Mouse (Mus musculus) CH12.LX (cell line): ENCODE measurements at regions not wholly inside any gene's neighbourhood (a gene's known extent, or its start where the extent isn't known, plus 50 kb on each side); places are given as distances from the start of the nearest gene placed in this dataset.

Experiments used
- DNase-seq: peaks from one replicate; pipeline ENCODE4 v3.0.0-alpha.2; 2013; ENCODE audit errors: extremely low read depth
- H3K27ac ChIP-seq: 2 replicates; pipeline ENCODE4 v1.5.1; 2012; ENCODE audit warnings: low read depth, mild to moderate bottlenecking, control low read depth, moderate library complexity; ENCODE audit not compliant: insufficient read depth
- H3K27me3 ChIP-seq: replicated peaks from 2 replicates; pipeline ENCODE3; 2012; ENCODE audit warnings: inconsistent platforms
- H3K36me3 ChIP-seq, 2 experiments: replicated peaks in 1 of 2; 2 replicates each; pipeline versions ENCODE3 to v1.6.1; 2012; ENCODE audit warnings: inconsistent platforms in 1 of 2, low read length in 1 of 2, mild to moderate bottlenecking in 1 of 2, mixed read lengths in 1 of 2, moderate library complexity in 1 of 2; ENCODE audit not compliant: control insufficient read depth in 1 of 2, insufficient read depth in 1 of 2
- H3K4me1 ChIP-seq, 2 experiments: 2 replicates each; pipeline ENCODE4 v1.6.1; 2012; ENCODE audit warnings: inconsistent platforms in 1 of 2, moderate library complexity in 1 of 2; ENCODE audit not compliant: insufficient read depth in 2 of 2, control insufficient read depth in 1 of 2
- H3K4me2 ChIP-seq: 2 replicates; pipeline ENCODE4 v1.6.1; 2012; ENCODE audit warnings: low read depth, mild to moderate bottlenecking, control low read depth; ENCODE audit not compliant: poor library complexity, insufficient read depth, severe bottlenecking
- H3K4me3 ChIP-seq, 3 experiments: fragments of 150-350 bp in 1 of 3; sonication (generic) in 1 of 3; replicated peaks in 1 of 3; 2 replicates each; pipeline versions ENCODE3 to v1.5.1; 2011 to 2012; ENCODE audit warnings: low read depth in 2 of 3, low read length in 2 of 3, mild to moderate bottlenecking in 2 of 3, moderate library complexity in 2 of 3, control low read depth in 1 of 3, improper control_type of control experiment in 1 of 3, inconsistent platforms in 1 of 3, mixed read lengths in 1 of 3; ENCODE audit not compliant: poor library complexity in 1 of 3
- H3K79me2 ChIP-seq: replicated peaks from 2 replicates; pipeline ENCODE4 v1.6.1; 2012; ENCODE audit warnings: mild to moderate bottlenecking, moderate library complexity; ENCODE audit not compliant: control insufficient read depth, poor library complexity, insufficient read depth, severe bottlenecking; ENCODE audit errors: extremely low read depth
- H3K9ac ChIP-seq: 2 replicates; pipeline ENCODE4 v1.6.1; 2012; ENCODE audit warnings: low read depth, mild to moderate bottlenecking, control low read depth, moderate library complexity; ENCODE audit not compliant: insufficient read depth
- H3K9me3 ChIP-seq: replicated peaks from 2 replicates; pipeline ENCODE3; 2012; ENCODE audit warnings: low read length, inconsistent platforms, mixed read lengths
- BHLHE40 ChIP-seq: IDR thresholded peaks from 2 replicates; pipeline ENCODE4 v1.6.1; 2011; ENCODE audit warnings: mild to moderate bottlenecking, low read depth, low read length, improper control_type of control experiment
- CHD1 ChIP-seq: IDR thresholded peaks from 2 replicates; pipeline ENCODE4 v1.6.1; 2012; ENCODE audit warnings: low read depth, low read length, improper control_type of control experiment, inconsistent platforms
- E2F4 ChIP-seq: IDR thresholded peaks from 2 replicates; pipeline ENCODE4 v1.6.1; 2011; ENCODE audit warnings: low read depth, low read length, improper control_type of control experiment; ENCODE audit not compliant: insufficient replicate concordance
- ELF1 ChIP-seq: IDR thresholded peaks from 2 replicates; pipeline ENCODE4 v1.6.1; 2014; ENCODE audit warnings: low read depth, mild to moderate bottlenecking, inconsistent platforms, low read length, improper control_type of control experiment
- EP300 ChIP-seq: IDR thresholded peaks from 2 replicates; pipeline ENCODE4 v1.6.1; 2011; ENCODE audit warnings: low read length, improper control_type of control experiment
- GABPA ChIP-seq: IDR thresholded peaks from 2 replicates; pipeline ENCODE4 v1.6.1; 2012; ENCODE audit warnings: low read depth, low read length, improper control_type of control experiment, inconsistent platforms; ENCODE audit not compliant: insufficient replicate concordance
- JUN ChIP-seq: IDR thresholded peaks from 2 replicates; pipeline ENCODE4 v1.6.1; 2011; ENCODE audit warnings: low read depth, mild to moderate bottlenecking, low read length, improper control_type of control experiment, moderate library complexity; ENCODE audit not compliant: insufficient read depth
- JUND ChIP-seq: conservative IDR thresholded peaks from 2 replicates; pipeline ENCODE4 v1.6.1; 2011; ENCODE audit warnings: low read depth, low read length, improper control_type of control experiment
- MAFK ChIP-seq: IDR thresholded peaks from 2 replicates; pipeline ENCODE4 v1.6.1; 2011; ENCODE audit warnings: low read length, improper control_type of control experiment; ENCODE audit not compliant: insufficient replicate concordance
- MAX ChIP-seq: IDR thresholded peaks from 2 replicates; pipeline ENCODE4 v1.6.1; 2011; ENCODE audit warnings: low read length, improper control_type of control experiment
- MAZ ChIP-seq: IDR thresholded peaks from 2 replicates; pipeline ENCODE4 v1.6.1; 2012; ENCODE audit warnings: low read depth, mild to moderate bottlenecking, inconsistent platforms, low read length, improper control_type of control experiment, moderate library complexity
- MXI1 ChIP-seq: IDR thresholded peaks from 2 replicates; pipeline ENCODE4 v1.6.1; 2011; ENCODE audit warnings: mild to moderate bottlenecking, low read depth, low read length, improper control_type of control experiment
- MYC ChIP-seq: IDR thresholded peaks from 2 replicates; pipeline ENCODE4 v1.6.1; 2011; ENCODE audit warnings: low read depth, mild to moderate bottlenecking, improper control_type of control experiment, low read length
- NELFE ChIP-seq: IDR thresholded peaks from 2 replicates; pipeline ENCODE4 v1.6.1; 2011; ENCODE audit warnings: low read depth, low read length, improper control_type of control experiment
- NRF1 ChIP-seq: IDR thresholded peaks from 2 replicates; pipeline ENCODE4 v1.6.1; 2014; ENCODE audit warnings: low read depth, mild to moderate bottlenecking, inconsistent platforms, low read length, improper control_type of control experiment, moderate library complexity
- POLR2A ChIP-seq: IDR thresholded peaks from 2 replicates; pipeline ENCODE4 v1.6.1; 2011; ENCODE audit warnings: low read depth, mild to moderate bottlenecking, improper control_type of control experiment, low read length
- RCOR1 ChIP-seq: conservative IDR thresholded peaks from 2 replicates; pipeline ENCODE4 v1.6.1; 2012; ENCODE audit warnings: low read depth, mild to moderate bottlenecking, inconsistent platforms, low read length, improper control_type of control experiment
- SMC3 ChIP-seq: IDR thresholded peaks from 2 replicates; pipeline ENCODE4 v1.6.1; 2011; ENCODE audit warnings: low read depth, low read length, improper control_type of control experiment
- TBP ChIP-seq: conservative IDR thresholded peaks from 2 replicates; pipeline ENCODE4 v1.6.1; 2011; ENCODE audit warnings: low read depth, low read length, improper control_type of control experiment
- TCF12 ChIP-seq: IDR thresholded peaks from 2 replicates; pipeline ENCODE4 v1.6.1; 2014; ENCODE audit warnings: low read depth, mild to moderate bottlenecking, inconsistent platforms, low read length, improper control_type of control experiment
- USF1 ChIP-seq: IDR thresholded peaks from 2 replicates; pipeline ENCODE4 v1.6.1; 2014; ENCODE audit warnings: low read depth, mild to moderate bottlenecking, inconsistent platforms, low read length, improper control_type of control experiment
- ZC3H11A ChIP-seq: IDR thresholded peaks from 2 replicates; pipeline ENCODE4 v1.6.1; 2012; ENCODE audit warnings: low read depth, mild to moderate bottlenecking, inconsistent platforms, low read length, improper control_type of control experiment
- ZKSCAN1 ChIP-seq: IDR thresholded peaks from 2 replicates; pipeline ENCODE4 v1.6.1; 2012; ENCODE audit warnings: low read depth, inconsistent platforms, low read length, improper control_type of control experiment, borderline replicate concordance
- ZNF384 ChIP-seq: IDR thresholded peaks from 2 replicates; pipeline ENCODE4 v1.6.1; 2012; ENCODE audit warnings: low read depth, low read length, improper control_type of control experiment, inconsistent platforms
- dilution Hi-C: fragments of 300-500 bp; cut with MboI; formaldehyde crosslinking; loops from 2 replicates; pipeline ENCODE4 v1.14.3; 2020; ENCODE audit warnings: low sequenced_read_pairs; ENCODE audit not compliant: extremely low pct_unique_long_range_greater_than_20kb, extremely low pct_ligation_motif_present
- in situ Hi-C: fragments of 300-500 bp; cut with MboI; formaldehyde crosslinking; loops from 3 replicates; pipeline ENCODE4 v1.14.3; 2019; ENCODE audit warnings: low sequenced_read_pairs, low pct_ligation_motif_present, low pct_unique_long_range_greater_than_20kb, mixed read lengths

DNA sequence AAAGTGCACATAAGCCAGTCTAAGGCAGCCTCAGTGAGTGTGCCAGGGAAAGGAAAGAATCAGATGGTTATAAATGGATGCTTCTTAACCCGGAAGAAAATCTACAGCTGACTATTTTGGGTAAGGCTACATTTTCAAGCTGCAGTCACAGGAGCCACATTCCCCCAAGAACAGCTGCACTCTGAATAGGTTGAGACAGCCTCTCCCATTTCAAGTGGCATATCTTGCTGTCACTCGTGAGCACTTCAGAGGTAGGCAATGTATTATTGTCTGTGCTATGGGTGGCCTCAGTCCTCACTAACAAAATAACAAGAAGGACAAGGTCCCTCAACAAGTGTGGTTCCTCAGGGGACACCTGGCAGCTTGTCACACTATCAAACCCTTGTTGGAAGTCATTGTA is 568.1 kb downstream of the Adgrl2 start:
- no peak overlapping the region for H3K4me3 ChIP-seq
- H3K9ac ChIP-seq: no peak overlapping the region
- H3K27ac ChIP-seq: no peak overlapping the region
- in situ Hi-C loops (no loop called here), dilution Hi-C loops (no loop called here)
- peaks cover 0 to 12% of the 10 kb centered on the region in 2 experiments; a peak in 2 of 4 replicates for H3K4me1 ChIP-seq
- H3K79me2 ChIP-seq: no peaks in the 10 kb centered on the region
- H3K9me3 ChIP-seq: no peaks in the 10 kb centered on the region
- DNase-seq: no peak
- no peaks in the 10 kb centered on the region for H3K27me3 ChIP-seq
- no peaks in the 10 kb centered on the region for H3K36me3 ChIP-seq
- H3K4me2 ChIP-seq: no peak overlapping the region
- TF ChIP-seq GABPA (no peak), POLR2A (no peak), EP300 (no peak), E2F4 (no peak), ELF1 (no peak), JUN (no peak)
- TF ChIP-seq, all 38 proteins: peak for 0

DNA sequence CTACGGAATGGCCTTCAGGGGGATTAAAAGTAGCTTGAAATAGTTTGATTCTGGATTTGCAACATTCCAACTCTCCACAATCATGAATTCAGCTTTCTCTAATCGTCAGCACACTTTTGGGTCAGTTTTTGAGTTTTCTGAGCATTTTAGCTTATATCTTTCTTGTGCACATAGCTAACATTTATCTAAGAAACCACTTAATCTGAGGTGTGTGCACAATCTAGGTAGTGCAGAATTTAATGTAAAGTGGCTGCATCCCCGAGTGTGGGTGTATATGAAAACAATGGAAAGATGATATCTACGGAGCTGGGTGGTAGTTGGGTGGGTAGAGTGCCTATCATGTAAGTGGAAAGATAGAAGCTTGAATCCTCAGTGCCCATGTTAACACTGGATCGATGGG is 570.1 kb downstream of the Adgrl2 start:
- H3K9me3 ChIP-seq: no peaks in the 10 kb centered on the region
- no peaks in the 10 kb centered on the region for H3K27me3 ChIP-seq
- H3K4me2 ChIP-seq: no peak overlapping the region
- H3K79me2 ChIP-seq: no peaks in the 10 kb centered on the region
- in situ Hi-C loops (no loop called here), dilution Hi-C loops (no loop called here)
- H3K27ac ChIP-seq: no peak overlapping the region
- no peaks in the 10 kb centered on the region for H3K36me3 ChIP-seq
- no peak for TF ChIP-seq SMC3
- TF ChIP-seq POLR2A: no peak
- TF ChIP-seq BHLHE40: no peak
- no peak for TF ChIP-seq GABPA
- no peak for TF ChIP-seq ZKSCAN1
- TF ChIP-seq TBP: no peak
- no peak for TF ChIP-seq USF1
- no peak for TF ChIP-seq MAX
- TF ChIP-seq, all 38 proteins: peak for 0
- no peak for DNase-seq
- Histone ChIP-seq H3K4me1 (peaks cover 0 to 12% of the 10 kb centered on the region in 2 experiments; a peak in 2 of 4 replicates), H3K4me3 (no peak overlapping the region), H3K9ac (no peak overlapping the region)

DNA sequence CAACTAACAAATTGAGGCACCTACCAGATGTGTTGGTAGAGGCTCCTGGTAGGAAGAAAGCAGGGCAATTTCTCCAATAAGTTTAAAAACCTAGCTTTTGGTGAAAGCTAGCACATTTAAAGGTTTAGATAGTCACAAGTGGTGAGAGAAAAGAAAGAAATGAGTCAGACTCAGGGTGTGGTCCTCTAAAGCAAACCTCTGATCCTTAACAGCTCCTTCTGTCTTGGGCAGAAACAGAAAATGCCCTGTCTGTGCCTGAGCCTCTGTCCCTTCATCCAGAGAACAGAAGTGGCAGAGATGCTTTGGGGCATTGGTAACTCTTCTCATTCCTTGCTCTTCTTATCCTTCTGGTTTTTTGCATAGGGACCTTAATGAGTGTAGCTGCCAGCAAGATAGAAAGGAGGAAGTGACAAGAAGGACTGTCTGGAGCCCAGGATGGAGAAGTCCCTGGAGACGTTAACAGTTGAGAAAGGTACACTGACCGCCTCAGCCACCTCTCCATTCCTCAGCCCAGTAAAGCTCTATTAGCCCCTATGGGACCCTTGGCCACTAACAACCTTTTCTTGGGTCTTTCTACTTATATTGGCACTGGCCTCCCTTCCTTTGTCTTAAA is 570.8 kb downstream of the Adgrl2 start:
- no peak overlapping the region for H3K4me2 ChIP-seq
- no peak overlapping the region for H3K27ac ChIP-seq
- no peak overlapping the region for H3K9ac ChIP-seq
- H3K4me3 ChIP-seq: no peak overlapping the region
- dilution Hi-C loops (no loop called here), in situ Hi-C loops (no loop called here)
- no peaks in the 10 kb centered on the region for H3K27me3 ChIP-seq
- no peak for TF ChIP-seq NELFE
- TF ChIP-seq MAZ: no peak
- TF ChIP-seq JUND: no peak
- TF ChIP-seq GABPA: no peak
- no peak for TF ChIP-seq USF1
- no peak for TF ChIP-seq MAFK
- TF ChIP-seq MYC: no peak
- no peak for TF ChIP-seq TCF12
- no peak for TF ChIP-seq NRF1
- TF ChIP-seq RCOR1: no peak
- TF ChIP-seq MXI1: no peak
- no peak for TF ChIP-seq BHLHE40
- TF ChIP-seq CHD1: no peak
- no peak for TF ChIP-seq POLR2A
- TF ChIP-seq JUN: no peak
- no peak for TF ChIP-seq ZC3H11A
- no peak for TF ChIP-seq ZKSCAN1
- TF ChIP-seq ZNF384: no peak
- H3K9me3 ChIP-seq: no peaks in the 10 kb centered on the region
- no peaks in the 10 kb centered on the region for H3K79me2 ChIP-seq
- peak; percentile 28 for DNase-seq
- H3K36me3 ChIP-seq: no peaks in the 10 kb centered on the region
- H3K4me1 ChIP-seq: peaks cover 0 to 12% of the 10 kb centered on the region in 2 experiments; a peak in 2 of 4 replicates
